Mouse (Mus musculus) embryonic fibroblast, embryonic 13.5 days (primary cell): ENCODE data around the gene Hsd17b13.

Experiments used
- CTCF ChIP-seq: IDR thresholded peaks from 2 replicates; pipeline ENCODE4 v1.5.1; 2011; ENCODE audit warnings: mild to moderate bottlenecking, control low read depth, low read length, moderate library complexity, borderline replicate concordance; ENCODE audit not compliant: insufficient read depth
- POLR2A ChIP-seq: IDR thresholded peaks from 2 replicates; pipeline ENCODE4 v1.6.1; 2011; ENCODE audit warnings: low read depth, mild to moderate bottlenecking, control low read depth, low read length, moderate library complexity

DNA sequence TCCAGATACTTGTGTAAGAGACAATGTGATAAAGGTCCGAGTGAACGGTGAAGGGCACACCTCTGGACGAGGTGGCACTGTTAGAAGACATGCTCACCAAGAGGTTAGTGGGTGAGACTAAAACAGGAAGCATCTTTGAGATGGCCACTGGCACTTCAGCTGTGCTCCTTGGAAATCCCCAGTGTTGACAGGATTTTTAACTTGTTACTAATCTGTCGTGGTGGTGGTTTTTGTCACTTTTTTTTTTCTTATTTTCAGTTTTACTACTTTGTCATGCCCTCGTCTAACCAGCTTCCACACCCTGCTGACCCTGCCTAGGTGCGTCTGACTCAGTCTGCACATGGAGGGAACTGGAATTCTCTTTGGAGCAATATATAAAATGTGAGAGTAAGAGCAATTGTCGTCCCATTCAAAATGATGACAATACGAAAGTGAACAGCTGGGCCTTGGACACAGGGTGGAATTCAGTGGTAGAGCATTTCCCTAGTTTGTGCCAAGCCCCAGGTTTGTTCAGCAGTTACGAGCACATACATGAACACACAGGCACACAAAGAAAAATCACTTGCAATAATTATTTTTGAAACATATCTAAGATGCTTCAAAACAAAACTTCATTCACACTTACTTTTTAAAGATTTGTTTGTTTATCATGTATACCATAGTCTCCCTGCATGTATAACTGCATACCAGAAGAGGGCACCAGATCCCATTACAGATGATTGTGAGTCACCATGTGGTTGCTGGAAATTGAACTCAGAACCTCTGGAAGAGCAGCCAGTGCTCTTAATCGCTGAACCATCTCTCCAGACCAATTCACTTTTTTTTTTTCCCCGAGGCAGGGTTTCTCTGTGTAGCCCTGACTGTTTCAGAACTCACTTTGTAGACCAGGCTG, 62.6 kb downstream of the Hsd17b13 start:
- no peak for TF ChIP-seq CTCF
- no peak for TF ChIP-seq POLR2A
